Mouse (Mus musculus): Measurements from ENCODE around the gene Mob2. TPM values are rescaled to one million over a fixed set of nuclear protein-coding genes. Genes with fewer than 3 reads are reported as not detected.

The Mob2 gene
- polyA plus RNA-seq, 1 experiment from 2014 or later, result 42.7 TPM

- Histone ChIP-seq H3K4me3 (no peak overlapping the region), H3K9ac (no peak overlapping the region), H3K4me1 (replicated peaks) (no peaks in the 10 kb centered on the region), H3K36me3 (no peaks in the 10 kb centered on the region), H3K27ac (ENCODE audit: poor library complexity, severe bottlenecking) (no peak overlapping the region), H3K4me2 (no peak overlapping the region), H3K9me3 (replicated peaks) (no peaks in the 10 kb centered on the region), H3K27me3 (replicated peaks) (peaks cover 16% of the 10 kb centered on the region)
- no peak for ATAC-seq (ENCODE audit: insufficient number of reproducible peaks, low FRiP score)
- WGBS, result 19% methylated on average over 7 of the region's 7 CpGs
Observed at GRCm38 (mm10) chr7:141972831-141973619, 87.8 kb downstream of the Mob2 start.

- Histone ChIP-seq H3K27me3 (replicated peaks) (peaks cover 48% of the 10 kb centered on the region), H3K4me3 (no peak overlapping the region), H3K4me2 (no peak overlapping the region), H3K27ac (ENCODE audit: poor library complexity, severe bottlenecking) (no peak overlapping the region), H3K36me3 (no peaks in the 10 kb centered on the region), H3K4me1 (replicated peaks) (no peaks in the 10 kb centered on the region), H3K9ac (no peak overlapping the region), H3K9me3 (replicated peaks) (no peaks in the 10 kb centered on the region)
- ATAC-seq (ENCODE audit: insufficient number of reproducible peaks, low FRiP score), result no peak
- 63% methylated on average over 2 of the region's 2 CpGs for WGBS
Observed at GRCm38 (mm10) chr7:141966281-141966680, 94.6 kb downstream of the Mob2 start.

- Histone ChIP-seq H3K36me3 (no peaks in the 10 kb centered on the region), H3K9me3 (replicated peaks) (no peaks in the 10 kb centered on the region), H3K27me3 (replicated peaks) (peaks cover 40% of the 10 kb centered on the region), H3K27ac (ENCODE audit: poor library complexity, severe bottlenecking) (no peak overlapping the region), H3K9ac (no peak overlapping the region), H3K4me2 (no peak overlapping the region), H3K4me3 (no peak overlapping the region), H3K4me1 (replicated peaks) (no peaks in the 10 kb centered on the region)
- no peak for ATAC-seq (ENCODE audit: insufficient number of reproducible peaks, low FRiP score)
- 88% methylated on average over 3 of the region's 3 CpGs for WGBS
Observed at GRCm38 (mm10) chr7:141962521-141962920, 98.3 kb downstream of the Mob2 start.

GRCm38 (mm10) chr7:141961491-141961890 lies 99.4 kb downstream of the Mob2 start:
- Histone ChIP-seq H3K27ac (ENCODE audit: poor library complexity, severe bottlenecking) (no peak overlapping the region), H3K9ac (no peak overlapping the region), H3K4me1 (replicated peaks) (no peaks in the 10 kb centered on the region), H3K4me2 (no peak overlapping the region), H3K9me3 (replicated peaks) (no peaks in the 10 kb centered on the region), H3K4me3 (no peak overlapping the region), H3K36me3 (no peaks in the 10 kb centered on the region), H3K27me3 (replicated peaks) (peaks cover 41% of the 10 kb centered on the region)
- ATAC-seq (ENCODE audit: insufficient number of reproducible peaks, low FRiP score), result no peak
- 74% methylated on average over 3 of the region's 3 CpGs for WGBS

- Histone ChIP-seq H3K9ac (no peak overlapping the region), H3K36me3 (no peaks in the 10 kb centered on the region), H3K4me2 (no peak overlapping the region), H3K4me1 (replicated peaks) (no peaks in the 10 kb centered on the region), H3K27ac (ENCODE audit: poor library complexity, severe bottlenecking) (no peak overlapping the region), H3K9me3 (replicated peaks) (no peaks in the 10 kb centered on the region), H3K27me3 (replicated peaks) (peaks cover 45% of the 10 kb centered on the region), H3K4me3 (no peak overlapping the region)
- ATAC-seq (ENCODE audit: insufficient number of reproducible peaks, low FRiP score), result no peak
- 72% methylated on average over 2 of the region's 2 CpGs for WGBS
Observed at GRCm38 (mm10) chr7:141960926-141961325, 99.9 kb downstream of the Mob2 start.

GRCm38 (mm10) chr7:141959133-141959532 lies 101.7 kb downstream of the Mob2 start:
- Histone ChIP-seq H3K9me3 (replicated peaks) (no peaks in the 10 kb centered on the region), H3K27ac (ENCODE audit: poor library complexity, severe bottlenecking) (no peak overlapping the region), H3K4me1 (replicated peaks) (no peaks in the 10 kb centered on the region), H3K36me3 (no peaks in the 10 kb centered on the region), H3K27me3 (replicated peaks) (peaks cover 49% of the 10 kb centered on the region), H3K4me3 (no peak overlapping the region), H3K9ac (no peak overlapping the region), H3K4me2 (no peak overlapping the region)
- ATAC-seq (ENCODE audit: insufficient number of reproducible peaks, low FRiP score), result no peak
- 63% methylated on average over 1 of the region's 1 CpGs for WGBS

Small RNAs within 50 kb of the gene (microRNA-seq; reads per million reads assigned to microRNA genes)
- not detected for gene Mir3104

Other genes starting within 250 kb of the Mob2 start
- 0.06 TPM in 2 replicates for gene Muc5b, start 222.0 kb downstream of the Mob2 start, polyA plus RNA-seq (2016; fragmentation: Nextera tagmentation; extraction: Ambion mirVana)
- 41.1 and 41.3 TPM in 2 replicates for gene Tollip, start 142.6 kb downstream of the Mob2 start, polyA plus RNA-seq (2016; fragmentation: Nextera tagmentation; extraction: Ambion mirVana)
- 0.40 TPM in 2 replicates for gene Brsk2, start 111.3 kb downstream of the Mob2 start, polyA plus RNA-seq (2016; fragmentation: Nextera tagmentation; extraction: Ambion mirVana)
- 17.7 and 17.8 TPM in 2 replicates for gene Dusp8, start 34.8 kb upstream of the Mob2 start, polyA plus RNA-seq (2016; fragmentation: Nextera tagmentation; extraction: Ambion mirVana)
- gene Gm45618, start 59.7 kb upstream of the Mob2 start, polyA plus RNA-seq (2016; fragmentation: Nextera tagmentation; extraction: Ambion mirVana), result not detected in 2 replicates
- gene Gm39115, start 75.0 kb upstream of the Mob2 start, polyA plus RNA-seq (2016; fragmentation: Nextera tagmentation; extraction: Ambion mirVana), result not detected in 2 replicates
- gene Gm45337, start 83.5 kb upstream of the Mob2 start, polyA plus RNA-seq (2016; fragmentation: Nextera tagmentation; extraction: Ambion mirVana), result not detected in 2 replicates
- not detected in 2 replicates for gene Gm29735, start 96.0 kb upstream of the Mob2 start, polyA plus RNA-seq (2016; fragmentation: Nextera tagmentation; extraction: Ambion mirVana)
- not detected in 2 replicates for gene Gm4553, start 104.7 kb upstream of the Mob2 start, polyA plus RNA-seq (2016; fragmentation: Nextera tagmentation; extraction: Ambion mirVana)
- not detected in 2 replicates for gene Krtap5-2, start 114.9 kb upstream of the Mob2 start, polyA plus RNA-seq (2016; fragmentation: Nextera tagmentation; extraction: Ambion mirVana)
- not detected in 2 replicates for gene Gm10153, start 129.3 kb upstream of the Mob2 start, polyA plus RNA-seq (2016; fragmentation: Nextera tagmentation; extraction: Ambion mirVana)
- gene Krtap5-3, start 140.3 kb upstream of the Mob2 start, polyA plus RNA-seq (2016; fragmentation: Nextera tagmentation; extraction: Ambion mirVana), result not detected in 2 replicates
- gene Gm7579, start 150.8 kb upstream of the Mob2 start, polyA plus RNA-seq (2016; fragmentation: Nextera tagmentation; extraction: Ambion mirVana), result not detected in 2 replicates
- gene Krtap5-5, start 168.9 kb upstream of the Mob2 start, polyA plus RNA-seq (2016; fragmentation: Nextera tagmentation; extraction: Ambion mirVana), result not detected in 2 replicates
- not detected in 2 replicates for gene Gm40460, start 180.0 kb upstream of the Mob2 start, polyA plus RNA-seq (2016; fragmentation: Nextera tagmentation; extraction: Ambion mirVana)
- not detected in 2 replicates for gene Gm2431, start 197.3 kb upstream of the Mob2 start, polyA plus RNA-seq (2016; fragmentation: Nextera tagmentation; extraction: Ambion mirVana)
- not detected in 2 replicates for gene Gm4559, start 213.3 kb upstream of the Mob2 start, polyA plus RNA-seq (2016; fragmentation: Nextera tagmentation; extraction: Ambion mirVana)
- gene Krtap5-1, start 236.1 kb upstream of the Mob2 start, polyA plus RNA-seq (2016; fragmentation: Nextera tagmentation; extraction: Ambion mirVana), result not detected in 2 replicates
- gene Krtap5-4, start 242.5 kb upstream of the Mob2 start, polyA plus RNA-seq (2016; fragmentation: Nextera tagmentation; extraction: Ambion mirVana), result not detected in 2 replicates